In the genomic region with DNA sequence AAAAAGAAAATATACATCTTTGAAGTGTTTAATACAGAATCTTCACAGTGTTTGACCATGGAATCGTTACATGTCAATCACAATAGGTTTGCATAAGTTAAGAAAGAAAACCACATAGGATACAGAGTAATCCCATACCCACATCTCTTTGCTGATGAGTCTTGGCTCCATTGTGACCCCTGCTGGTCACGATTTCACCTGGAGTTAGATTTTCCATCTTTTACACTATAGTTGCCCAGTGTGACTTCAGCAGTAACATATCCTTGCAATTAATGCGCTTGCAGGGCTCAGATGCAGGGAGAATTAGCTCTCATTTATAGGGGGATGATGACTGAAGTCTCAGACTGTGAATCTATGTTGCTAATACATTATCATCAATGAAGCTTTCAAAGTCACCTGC, we compare ENCODE assay signal across 23 mouse cellular contexts.
DNase-seq lines count a peak whose midpoint lies in the region; ATAC-seq and TF ChIP-seq lines count a peak whose summit lies in the region.
"Had no signal": no experiment of that assay in that cellular context is flagged by ENCODE, and none has a peak within 500 bp of the region (broad histone marks: within the 10 kb centered on the region; RNA-seq: fewer than 3 reads in every experiment).

No protein-coding gene starts in this region.

- H3K4me2 ChIP-seq in liver, postnatal 0 days (ENCODE audit: low read depth, low read length), result no peak overlapping the region
- H3K4me2 ChIP-seq in liver, embryonic 11.5 days, result no peak overlapping the region
- H3K4me2 ChIP-seq in forebrain, embryonic 13.5 days, result no peak overlapping the region
- H3K4me2 ChIP-seq: embryonic facial prominence, embryonic 15.5 days; forebrain, embryonic 15.5 days; hindbrain, embryonic 13.5 days had no signal

- TF ChIP-seq CTCF in liver, postnatal 0 days (IDR thresholded peaks at IDR 0.05; ENCODE audit: low read depth), result peak; percentile 21

- no peak for TF ChIP-seq EP300 in liver, postnatal 0 days (IDR thresholded peaks at IDR 0.05; ENCODE audit: low read depth)

- no peak for DNase-seq in liver, postnatal 0 days
- DNase-seq in liver, embryonic 11.5 days (ENCODE audit: low spot score), result no peak
- peak; percentile 17 for DNase-seq in CD4-positive helper T cell, adult 2 months (ENCODE audit: low read depth, low spot score)
- DNase-seq in induced T-regulatory cell, adult 2 months (ENCODE audit: low read depth), result peak; percentile 28
- peak; percentile 22 to 40 for DNase-seq in thymus, postnatal 36 days
- no peak for DNase-seq in lung, postnatal 4 days
- no peak for DNase-seq in heart, postnatal 4 days
- DNase-seq: adrenal gland, adult 8-10 months; cerebellum, adult 11 months; cerebellum, adult 8-10 months; cerebellum, postnatal 14 days; embryo, embryonic 11 days; gastrocnemius, postnatal 10 days; heart, adult 18-20 months; heart, postnatal 10 days had no signal

- H3K4me1 ChIP-seq in liver, postnatal 0 days (ENCODE audit: insufficient read depth), result no peaks in the 10 kb centered on the region
- H3K4me1 ChIP-seq in liver, embryonic 11.5 days (replicated peaks; ENCODE audit: control insufficient read depth, insufficient read depth, low read length), result no peaks in the 10 kb centered on the region
- no peaks in the 10 kb centered on the region for H3K4me1 ChIP-seq in forebrain, embryonic 13.5 days
- H3K4me1 ChIP-seq: embryonic facial prominence, embryonic 15.5 days; forebrain, embryonic 10.5 days; forebrain, embryonic 15.5 days; heart, embryonic 10.5 days; hindbrain, embryonic 13.5 days had no signal

- no peaks in the 10 kb centered on the region for H3K36me3 ChIP-seq in liver, postnatal 0 days (replicated peaks; ENCODE audit: insufficient read depth, low read length)
- no peaks in the 10 kb centered on the region for H3K36me3 ChIP-seq in liver, embryonic 11.5 days (ENCODE audit: control insufficient read depth, insufficient read depth, low read length)
- H3K36me3 ChIP-seq in forebrain, embryonic 13.5 days (ENCODE audit: poor library complexity, severe bottlenecking), result no peaks in the 10 kb centered on the region
- H3K36me3 ChIP-seq: embryonic facial prominence, embryonic 15.5 days; forebrain, embryonic 10.5 days; forebrain, embryonic 15.5 days; heart, embryonic 10.5 days; hindbrain, embryonic 13.5 days had no signal

- H3K9me3 ChIP-seq in liver, postnatal 0 days (ENCODE audit: low read length), result 0 out of 2 replicates have a peak, but pooled peaks cover 4% of the 10 kb centered on the region
- no peaks in the 10 kb centered on the region; the same call in 1 of the 2 replicates for H3K9me3 ChIP-seq in liver, embryonic 11.5 days (ENCODE audit: control insufficient read depth, low read length)
- peaks cover 39% of the 10 kb centered on the region for H3K9me3 ChIP-seq in forebrain, embryonic 13.5 days (replicated peaks)
- H3K9me3 ChIP-seq: heart, embryonic 10.5 days had no signal

- H3K9ac ChIP-seq in liver, postnatal 0 days (replicated peaks), result no peak overlapping the region
- no peak overlapping the region for H3K9ac ChIP-seq in liver, embryonic 11.5 days (ENCODE audit: low read depth, low read length)
- no peak overlapping the region for H3K9ac ChIP-seq in forebrain, embryonic 13.5 days
- H3K9ac ChIP-seq: embryonic facial prominence, embryonic 15.5 days; forebrain, embryonic 15.5 days; hindbrain, embryonic 13.5 days had no signal

- ATAC-seq in liver, postnatal 0 days, result no peak
- ATAC-seq in liver, embryonic 11.5 days (replicated peaks; ENCODE audit: low FRiP score), result no peak
- no peak for ATAC-seq in forebrain, embryonic 13.5 days
- ATAC-seq: forebrain, embryonic 15.5 days; Patski had no signal

- no peak overlapping the region for H3K4me3 ChIP-seq in liver, postnatal 0 days (ENCODE audit: low read depth, low read length)
- no peak overlapping the region for H3K4me3 ChIP-seq in liver, embryonic 11.5 days (ENCODE audit: low read depth, low read length)
- H3K4me3 ChIP-seq in forebrain, embryonic 13.5 days, result no peak overlapping the region
- H3K4me3 ChIP-seq: embryonic facial prominence, embryonic 15.5 days; erythroblast, embryonic 14.5 days; forebrain, embryonic 10.5 days; forebrain, embryonic 15.5 days; heart, embryonic 10.5 days; hindbrain, embryonic 13.5 days had no signal

- H3K27ac ChIP-seq in liver, postnatal 0 days (ENCODE audit: low read depth), result no peak overlapping the region
- no peak overlapping the region for H3K27ac ChIP-seq in liver, embryonic 11.5 days (ENCODE audit: low read depth, low read length)
- H3K27ac ChIP-seq in forebrain, embryonic 13.5 days, result no peak overlapping the region
- H3K27ac ChIP-seq: embryonic facial prominence, embryonic 15.5 days; forebrain, embryonic 10.5 days; forebrain, embryonic 15.5 days; heart, embryonic 10.5 days; hindbrain, embryonic 13.5 days had no signal

- H3K27me3 ChIP-seq in liver, postnatal 0 days (ENCODE audit: insufficient read depth, low read length), result no peaks in the 10 kb centered on the region
- H3K27me3 ChIP-seq in liver, embryonic 11.5 days (replicated peaks; ENCODE audit: control insufficient read depth, insufficient read depth, low read length), result no peaks in the 10 kb centered on the region
- no peaks in the 10 kb centered on the region for H3K27me3 ChIP-seq in forebrain, embryonic 13.5 days
- H3K27me3 ChIP-seq: embryonic facial prominence, embryonic 15.5 days; forebrain, embryonic 15.5 days; hindbrain, embryonic 13.5 days; Patski had no signal

- WGBS in liver, postnatal 0 days (ENCODE audit: insufficient replicate concordance), result 60% methylated on average over 3 of the region's 3 CpGs
- 60% methylated on average over 3 of the region's 3 CpGs for WGBS in liver, embryonic 11.5 days
- 65% methylated on average over 3 of the region's 3 CpGs for WGBS in forebrain, embryonic 13.5 days

Comparison
In these comparisons a context has a peak if more than half of its experiments do, and no peak if none do; other contexts are left out.
1. DNase-seq: peak in CD4-positive helper T cell, adult 2 months (single experiment), induced T-regulatory cell, adult 2 months (single experiment) and thymus, postnatal 36 days (2 of 2); none in liver, postnatal 0 days (single experiment), liver, embryonic 11.5 days (single experiment), lung, postnatal 4 days (0 of 2) and heart, postnatal 4 days (single experiment).